Mouse (Mus musculus) MEL (cell line): Measurements from ENCODE around the gene Rbfox2. TPM values are rescaled to one million over a fixed set of nuclear protein-coding genes. Genes with fewer than 3 reads are reported as not detected.

ENCODE experiments used
- DNase-seq: peaks from one replicate; pipeline ENCODE4 v3.0.0; 2011; ENCODE audit warnings: low read depth, low spot score
- H3K27ac ChIP-seq: 2 replicates; pipeline ENCODE4 v1.5.1; 2012; ENCODE audit warnings: low read depth, mild to moderate bottlenecking, control low read depth, low read length, moderate library complexity; ENCODE audit not compliant: control insufficient read depth
- H3K27me3 ChIP-seq, 2 experiments: fragments of 150-350 bp in 1 of 2; sonication (generic) in 1 of 2; 2 replicates each; pipeline ENCODE4 v1.6.1; 2012; ENCODE audit warnings: low read length in 2 of 2, mild to moderate bottlenecking in 2 of 2, improper control_type of control experiment in 1 of 2, moderate library complexity in 1 of 2; ENCODE audit not compliant: insufficient read depth in 2 of 2, control insufficient read depth in 1 of 2
- H3K36me3 ChIP-seq, 2 experiments: 2 replicates each; pipeline ENCODE4 v1.6.1; 2012 to 2014; ENCODE audit warnings: low read length in 2 of 2, improper control_type of control experiment in 1 of 2, inconsistent platforms in 1 of 2, mild to moderate bottlenecking in 1 of 2; ENCODE audit not compliant: insufficient read depth in 2 of 2, control insufficient read depth in 1 of 2
- H3K4me1 ChIP-seq, 2 experiments: fragments of 150-350 bp in 1 of 2; sonication (generic) in 1 of 2; 2 replicates each; pipeline ENCODE4 v1.6.1; 2012; ENCODE audit warnings: low read length in 2 of 2, improper control_type of control experiment in 1 of 2, mild to moderate bottlenecking in 1 of 2; ENCODE audit not compliant: insufficient read depth in 2 of 2, control insufficient read depth in 1 of 2
- H3K4me3 ChIP-seq, 2 experiments: fragments of 150-350 bp in 1 of 2; sonication (generic) in 1 of 2; 2 replicates each; pipeline ENCODE4 v1.5.1; 2012; ENCODE audit warnings: low read depth in 2 of 2, low read length in 2 of 2, mild to moderate bottlenecking in 2 of 2, moderate library complexity in 2 of 2, control low read depth in 1 of 2, improper control_type of control experiment in 1 of 2; ENCODE audit not compliant: control insufficient read depth in 1 of 2, insufficient read depth in 1 of 2
- H3K79me2 ChIP-seq: 2 replicates; pipeline ENCODE4 v1.6.1; 2012; ENCODE audit warnings: mild to moderate bottlenecking, low read length, moderate library complexity; ENCODE audit not compliant: control insufficient read depth, poor library complexity, insufficient read depth
- H3K9ac ChIP-seq: 2 replicates; pipeline ENCODE4 v1.6.1; 2012; ENCODE audit warnings: low read depth, mild to moderate bottlenecking, control low read depth, low read length, moderate library complexity; ENCODE audit not compliant: control insufficient read depth, poor library complexity, severe bottlenecking
- H3K9me3 ChIP-seq: fragments of 150-350 bp; sonication (generic); replicated peaks from 2 replicates; pipeline ENCODE4 v1.6.1; 2012; ENCODE audit warnings: mild to moderate bottlenecking, low read length, improper control_type of control experiment, moderate library complexity; ENCODE audit not compliant: insufficient read depth
- BHLHE40 ChIP-seq: IDR thresholded peaks from 2 replicates; pipeline ENCODE4 v1.6.1; 2012; ENCODE audit warnings: low read depth, mild to moderate bottlenecking, inconsistent platforms, low read length, improper control_type of control experiment, borderline replicate concordance
- CHD2 ChIP-seq: IDR thresholded peaks from 2 replicates; pipeline ENCODE4 v1.6.1; 2011; ENCODE audit warnings: low read length, improper control_type of control experiment
- ELF1 ChIP-seq: IDR thresholded peaks from 2 replicates; pipeline ENCODE4 v1.6.1; 2014; ENCODE audit warnings: low read depth, mild to moderate bottlenecking, inconsistent platforms, low read length, improper control_type of control experiment, moderate library complexity
- EP300 ChIP-seq, 2 experiments: IDR thresholded peaks; 2 replicates each; pipeline ENCODE4 v1.6.1; 2011; ENCODE audit warnings: improper control_type of control experiment in 2 of 2, low read length in 2 of 2, low read depth in 1 of 2, mild to moderate bottlenecking in 1 of 2
- GABPA ChIP-seq: IDR thresholded peaks from 2 replicates; pipeline ENCODE4 v1.6.1; 2012; ENCODE audit warnings: low read depth, mild to moderate bottlenecking, inconsistent platforms, low read length, improper control_type of control experiment, moderate library complexity
- JUND ChIP-seq: IDR thresholded peaks from 2 replicates; pipeline ENCODE4 v1.6.1; 2011; ENCODE audit warnings: low read depth, mild to moderate bottlenecking, improper control_type of control experiment, low read length
- MYB ChIP-seq: IDR thresholded peaks from 2 replicates; pipeline ENCODE4 v1.6.1; 2011; ENCODE audit warnings: mild to moderate bottlenecking, low read depth, low read length, improper control_type of control experiment
- NELFE ChIP-seq: IDR thresholded peaks from 2 replicates; pipeline ENCODE4 v1.6.1; 2011; ENCODE audit warnings: low read depth, low read length, improper control_type of control experiment
- NRF1 ChIP-seq: IDR thresholded peaks from 2 replicates; pipeline ENCODE4 v1.6.1; 2014; ENCODE audit warnings: low read depth, mild to moderate bottlenecking, inconsistent platforms, low read length, improper control_type of control experiment, moderate library complexity; ENCODE audit not compliant: poor library complexity, insufficient read depth, severe bottlenecking
- POLR2AphosphoS2 ChIP-seq: IDR thresholded peaks from 2 replicates; pipeline ENCODE4 v1.6.1; 2011; ENCODE audit warnings: low read length, improper control_type of control experiment
- SMC3 ChIP-seq: IDR thresholded peaks from 2 replicates; pipeline ENCODE4 v1.6.1; 2011; ENCODE audit warnings: low read depth, low read length, improper control_type of control experiment
- TAL1 ChIP-seq: IDR thresholded peaks from 2 replicates; pipeline ENCODE4 v1.6.1; 2012; ENCODE audit warnings: mild to moderate bottlenecking, inconsistent platforms, low read length, moderate library complexity, mixed read lengths
- TCF12 ChIP-seq: IDR thresholded peaks from 2 replicates; pipeline ENCODE4 v1.6.1; 2014; ENCODE audit warnings: low read depth, mild to moderate bottlenecking, inconsistent platforms, low read length, improper control_type of control experiment, moderate library complexity
- UBTF ChIP-seq: IDR thresholded peaks from 2 replicates; pipeline ENCODE4 v1.6.1; 2012; ENCODE audit warnings: low read depth, mild to moderate bottlenecking, inconsistent platforms, low read length, improper control_type of control experiment, moderate library complexity, borderline replicate concordance; ENCODE audit not compliant: insufficient read depth
- ZC3H11A ChIP-seq: IDR thresholded peaks from 2 replicates; pipeline ENCODE4 v1.6.1; 2012; ENCODE audit warnings: low read depth, mild to moderate bottlenecking, inconsistent platforms, low read length, improper control_type of control experiment
- ZKSCAN1 ChIP-seq: IDR thresholded peaks from 2 replicates; pipeline ENCODE4 v1.6.1; 2012; ENCODE audit warnings: low read depth, mild to moderate bottlenecking, inconsistent platforms, low read length, improper control_type of control experiment, moderate library complexity
- ZMIZ1 ChIP-seq: IDR thresholded peaks from 2 replicates; pipeline ENCODE4 v1.6.1; 2012; ENCODE audit warnings: low read depth, mild to moderate bottlenecking, inconsistent platforms, low read length, improper control_type of control experiment, moderate library complexity
- polyA plus RNA-seq, 2 experiments: library from polyadenylated mRNA; stranded (reverse) in 1 of 2; unstranded in 1 of 2; fragments of >175 nt in 1 of 2; fragments of >200 nt in 1 of 2; gene quantifications; 2 replicates each; pipeline versions ENCODE4 v1.2.1 to v1.2.4; 2012; ENCODE audit warnings: low replicate concordance in 2 of 2, low read depth in 1 of 2; ENCODE audit not compliant: insufficient read length in 2 of 2, insufficient read depth in 1 of 2, missing spikeins in 1 of 2
- total RNA-seq: library from RNA; depleted of rRNA; stranded (reverse); fragments of 300-350 nt; gene quantifications from 2 replicates; pipeline ENCODE4 v1.2.3, GENCODE M21; 2012

The Rbfox2 gene
- total and polyA plus RNA-seq, 3 experiments: 3.4 to 6.0 TPM; not detected in 1

- Histone ChIP-seq H3K4me1 (no peaks in the 10 kb centered on the region), H3K9ac (no peak overlapping the region), H3K27ac (no peak overlapping the region), H3K9me3 (no peaks in the 10 kb centered on the region), H3K79me2 (no peaks in the 10 kb centered on the region), H3K27me3 (no peaks in the 10 kb centered on the region; a peak in 1 of 4 replicates), H3K36me3 (no peaks in the 10 kb centered on the region), H3K4me3 (no peak overlapping the region)
- no peak for TF ChIP-seq TCF12
- no peak for DNase-seq
Measured at GRCm38 (mm10) chr15:77312796-77313195, 6.0 kb upstream of the Rbfox2 start.

GRCm38 (mm10) chr15:77307767-77308495, 1.1 kb upstream of the Rbfox2 start:
- no peaks in the 10 kb centered on the region for H3K9me3 ChIP-seq
- no peak overlapping the region for H3K27ac ChIP-seq
- peaks cover 0 to 3% of the 10 kb centered on the region in 2 experiments; a peak in 1 of 4 replicates for H3K4me1 ChIP-seq
- H3K27me3 ChIP-seq: no peaks in the 10 kb centered on the region; a peak in 1 of 4 replicates
- no peaks in the 10 kb centered on the region; the same call in 1 of the 2 replicates for H3K79me2 ChIP-seq
- DNase-seq: no peak
- H3K4me3 ChIP-seq: no peak overlapping the region
- H3K36me3 ChIP-seq: peaks cover 0 to under 1% of the 10 kb centered on the region in 2 experiments; a peak in 2 of 4 replicates
- no peak overlapping the region for H3K9ac ChIP-seq
- TF ChIP-seq NELFE (no peak), EP300 (IDR thresholded peaks at IDR 0.05; ENCODE audit: low read depth in 1 of 2, low read length in 2 of 2) (no peak), POLR2AphosphoS2 (no peak), CHD2 (no peak), NRF1 (no peak), ZMIZ1 (no peak), ELF1 (no peak), TCF12 (no peak), GABPA (no peak), SMC3 (no peak), UBTF (no peak)

- Histone ChIP-seq H3K27me3 (no peaks in the 10 kb centered on the region; a peak in 1 of 4 replicates), H3K4me3 (peak overlapping the region; percentile 60 to 78)
- DNase-seq: peak; percentile 59
Measured at GRCm38 (mm10) chr15:77305852-77306546, 805 bp downstream of the Rbfox2 start.

More at GRCm38 (mm10) chr15:77305852-77306546, 805 bp downstream of the Rbfox2 start:
- Histone ChIP-seq H3K9ac (peak overlapping the region; percentile 71), H3K79me2 (no peaks in the 10 kb centered on the region; the same call in 1 of the 2 replicates), H3K27ac (no peak overlapping the region), H3K9me3 (no peaks in the 10 kb centered on the region), H3K36me3 (peaks cover 0 to 4% of the 10 kb centered on the region in 2 experiments; a peak in 2 of 4 replicates), H3K4me1 (peaks cover 0 to 3% of the 10 kb centered on the region in 2 experiments; a peak in 1 of 4 replicates)
- no peak for TF ChIP-seq JUND
- TF ChIP-seq ZKSCAN1: no peak
- no peak for TF ChIP-seq BHLHE40
- TF ChIP-seq CHD2: no peak
- no peak for TF ChIP-seq MYB
- no peak for TF ChIP-seq NRF1
- TF ChIP-seq POLR2AphosphoS2: no peak
- no peak for TF ChIP-seq ZC3H11A
- no peak for TF ChIP-seq UBTF
- no peak for TF ChIP-seq TAL1
- TF ChIP-seq, all 39 proteins: peak for 0
